Mouse (Mus musculus): Measurements from ENCODE around the gene Zfand3.

- TF ChIP-seq CTCF (IDR thresholded peaks at IDR 0.05; ENCODE audit: insufficient read depth, low read length) = no peak
- TF ChIP-seq POLR2A (IDR thresholded peaks at IDR 0.05; ENCODE audit: borderline replicate concordance, extremely low read depth, low read depth, low read length) = no peak
These were observed 249.4 kb downstream of the Zfand3 start for GRCm38 (mm10) chr17:30253924-30254323.
